Mouse (Mus musculus) mesoderm, embryonic 11.5 days (tissue): ENCODE results near the gene Ptpn6.
A peak's percentile ranks its signal among the peaks of the same experiment; 100 is the strongest.

Source experiments
- DNase-seq: peaks from one replicate; pipeline ENCODE4 v3.0.0-alpha.2; 2012; ENCODE audit warnings: low read depth, low spot score

The Ptpn6 gene

DNA sequence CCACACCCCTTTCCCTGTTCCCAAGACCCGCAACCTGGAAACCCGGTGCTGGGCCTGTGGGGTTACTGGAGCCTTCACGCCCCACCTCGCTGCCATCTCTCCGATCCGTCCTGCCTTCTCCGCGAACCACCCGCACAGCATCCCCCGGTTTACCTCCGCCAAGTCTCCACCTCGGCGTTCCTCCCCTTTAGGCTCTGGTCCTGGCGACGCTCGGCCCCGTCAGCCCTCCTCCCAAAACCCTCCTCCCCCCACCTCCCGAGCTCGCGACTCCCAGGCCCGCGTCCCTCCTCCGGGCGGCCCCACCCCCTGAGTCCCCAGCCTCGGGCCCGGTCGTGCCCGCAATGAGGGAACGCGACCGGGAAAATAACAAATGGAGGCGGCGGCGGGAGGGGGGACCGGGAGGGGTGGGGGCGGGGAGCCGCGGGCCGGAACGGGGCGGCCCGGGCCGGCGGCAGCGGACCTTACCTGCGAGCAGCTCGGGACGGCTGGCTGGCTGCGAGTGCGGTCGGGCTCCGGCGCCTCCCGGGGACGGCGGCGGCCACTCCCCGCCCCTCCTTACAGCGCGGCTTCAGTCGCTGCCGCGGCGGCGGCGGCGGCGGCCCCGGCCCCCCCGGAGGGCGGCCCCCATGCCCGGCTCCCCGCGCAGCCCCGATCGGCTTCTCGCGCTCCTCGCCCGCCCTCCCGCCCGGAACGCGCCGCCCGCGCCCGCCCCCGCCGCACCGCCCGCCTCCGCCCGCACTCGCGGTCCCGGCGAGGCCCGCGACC lies 17.5 kb upstream of the Ptpn6 start, which contains the start of the genes Gm45234 and Atn1:
Gene Gm45234, minus strand, starts transcription at position 191 of the 765 bp plus-strand sequence.
Gene Atn1, minus strand, starts transcription at position 694 of the 765 bp plus-strand sequence.
- DNase-seq, result peak; percentile 66

GRCm38 (mm10) chr6:124755306-124755705 lies 16.8 kb upstream of the Ptpn6 start:
- no peak for DNase-seq

GRCm38 (mm10) chr6:124753861-124754260 lies 15.3 kb upstream of the Ptpn6 start:
- no peak for DNase-seq

DNA sequence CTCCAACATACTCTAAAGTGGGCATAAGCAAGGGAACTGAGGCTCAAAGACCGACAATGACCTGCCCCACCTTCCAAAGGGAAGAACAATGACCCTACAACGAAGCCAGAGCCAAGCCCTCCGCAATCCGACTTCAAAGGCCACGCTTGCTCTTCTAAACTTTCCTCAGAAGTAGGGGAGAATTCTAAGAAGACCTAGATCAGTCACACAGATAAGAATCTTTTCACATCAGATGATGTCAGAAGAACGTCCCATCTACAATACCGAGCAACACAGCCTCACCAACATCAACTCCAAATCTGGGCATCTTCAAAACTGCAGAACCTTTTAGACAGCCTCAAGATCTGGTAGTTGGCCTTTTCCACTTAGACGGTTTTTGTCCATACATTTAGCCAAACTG lies 11.9 kb upstream of the Ptpn6 start:
- DNase-seq, result no peak

- no peak for DNase-seq
These were observed 8.4 kb upstream of the Ptpn6 start for GRCm38 (mm10) chr6:124746654-124747632.

- no peak for DNase-seq
These were observed 7.7 kb upstream of the Ptpn6 start for GRCm38 (mm10) chr6:124746296-124746605.

DNA sequence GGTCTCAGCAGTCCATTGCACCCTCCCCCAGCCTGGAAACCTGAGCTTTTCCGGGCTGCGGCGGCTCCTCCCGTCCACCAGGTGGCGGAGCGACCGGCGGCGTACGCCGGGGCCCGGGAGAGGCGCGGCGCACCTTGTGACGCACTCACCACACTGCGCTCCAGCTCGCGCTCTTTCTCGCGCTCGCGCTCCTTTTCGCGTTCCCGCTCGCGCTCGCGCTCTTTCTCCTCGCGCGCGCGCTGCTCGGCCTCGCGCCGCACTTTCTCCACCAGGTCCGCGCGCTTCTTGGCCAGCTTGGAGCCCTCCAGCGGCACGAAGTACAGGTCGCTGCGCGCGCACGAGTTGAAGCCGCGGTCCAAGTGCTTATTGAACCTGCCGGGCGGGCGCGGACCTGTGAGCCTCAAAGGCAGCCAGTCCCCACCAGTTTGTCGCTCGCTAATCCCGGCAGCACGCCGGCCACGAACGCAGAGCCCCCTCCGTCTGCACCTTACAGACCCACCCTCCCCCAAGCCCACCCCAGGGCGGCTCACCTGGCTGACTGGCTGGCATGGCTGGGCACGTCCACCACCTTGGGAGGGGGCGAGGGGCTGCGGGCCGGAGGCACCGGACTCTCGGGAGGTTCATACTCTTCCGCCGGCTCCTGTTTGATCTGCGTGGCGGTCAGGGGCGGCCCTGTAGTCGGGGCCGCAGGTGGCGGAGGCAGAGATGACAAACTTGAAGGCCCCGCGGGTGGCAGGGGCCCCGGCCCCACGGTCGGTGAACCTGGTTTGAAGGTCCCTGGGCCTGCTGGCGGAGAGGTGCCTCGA lies 7.2 kb upstream of the Ptpn6 start:
- DNase-seq, result peak; percentile 97

DNA sequence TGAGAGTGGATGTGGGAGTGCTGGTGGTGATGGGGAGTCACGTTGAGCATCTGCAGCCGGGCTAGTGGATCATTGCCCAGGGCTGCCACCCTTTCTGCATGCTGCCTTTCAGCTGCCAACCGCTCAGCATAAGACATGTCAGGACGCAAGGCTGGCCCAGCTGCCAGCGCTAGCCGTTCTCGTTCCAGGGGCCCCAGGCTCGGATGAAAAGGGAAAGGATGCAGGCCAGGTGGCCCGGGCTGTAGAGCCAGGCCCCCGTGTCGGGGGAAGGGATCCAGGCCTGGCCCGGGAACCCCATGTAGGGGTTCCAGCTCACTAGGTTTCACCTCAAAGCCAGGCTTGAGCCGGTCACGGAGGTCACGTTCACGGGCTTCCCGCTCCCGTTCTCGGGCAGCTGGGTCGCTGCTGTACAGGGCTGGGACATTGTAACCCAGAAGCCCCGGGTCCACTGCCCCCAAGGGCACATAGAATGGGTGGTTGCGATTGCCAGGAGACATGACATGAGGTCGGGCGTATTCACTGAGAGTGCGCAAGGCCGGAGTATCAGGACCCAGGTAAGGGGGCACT lies 6.3 kb upstream of the Ptpn6 start:
- no peak for DNase-seq

DNA sequence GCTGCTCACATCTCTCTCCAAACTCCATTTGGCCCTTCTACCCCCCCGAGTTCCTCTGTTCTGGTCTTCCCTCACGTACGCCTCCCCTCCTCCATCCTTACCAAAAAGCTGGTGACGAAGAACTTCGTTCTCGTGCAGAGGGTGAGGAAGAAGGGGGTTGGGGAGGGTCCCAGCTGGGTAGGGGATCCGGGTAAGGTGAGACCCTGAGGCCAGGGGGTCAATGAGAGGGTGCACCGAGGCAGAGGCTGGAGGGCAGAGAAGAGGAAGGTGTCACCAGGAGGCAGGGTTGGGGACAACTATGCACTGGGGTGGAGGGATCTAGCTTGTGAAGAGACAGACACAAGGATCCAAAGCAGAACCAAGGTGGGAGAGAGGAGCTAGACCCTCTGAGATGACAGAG lies 5.1 kb upstream of the Ptpn6 start:
- DNase-seq, result no peak

DNA sequence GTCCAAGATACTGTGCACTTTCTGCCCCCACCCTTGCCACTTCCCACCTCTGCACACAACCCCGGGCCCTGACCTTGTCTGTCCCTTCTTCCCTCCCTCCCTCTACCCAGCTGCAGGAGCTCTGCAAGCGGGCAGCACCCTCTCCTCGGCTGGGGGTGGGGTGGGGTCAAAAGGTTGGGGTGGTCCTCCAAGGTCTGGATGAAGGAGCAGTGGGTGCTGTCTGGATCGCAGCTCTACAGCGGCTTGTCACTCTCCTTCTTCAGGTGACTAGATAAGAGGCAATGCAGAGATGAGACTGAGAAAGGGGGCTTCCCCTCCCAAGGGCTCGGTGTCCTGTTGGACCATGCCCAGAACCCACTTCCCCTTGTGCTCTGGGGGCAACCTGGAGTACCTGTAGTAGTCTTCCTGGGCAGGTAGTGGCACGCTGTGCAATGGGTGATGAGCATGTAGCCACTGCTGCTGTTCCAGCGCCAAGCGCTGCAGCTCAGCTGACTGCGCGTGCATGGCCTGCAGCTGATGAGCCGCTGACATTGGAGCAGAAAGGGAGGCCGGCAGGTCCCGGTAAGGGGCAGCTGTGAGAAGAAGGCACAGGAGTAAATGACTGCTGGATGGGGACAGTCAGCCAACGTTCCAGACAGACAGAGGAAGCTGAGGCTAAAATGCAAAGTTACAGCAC lies 4.5 kb upstream of the Ptpn6 start:
- DNase-seq, result no peak

- no peak for DNase-seq
These were observed 3.3 kb upstream of the Ptpn6 start for GRCm38 (mm10) chr6:124741842-124742241.

DNA sequence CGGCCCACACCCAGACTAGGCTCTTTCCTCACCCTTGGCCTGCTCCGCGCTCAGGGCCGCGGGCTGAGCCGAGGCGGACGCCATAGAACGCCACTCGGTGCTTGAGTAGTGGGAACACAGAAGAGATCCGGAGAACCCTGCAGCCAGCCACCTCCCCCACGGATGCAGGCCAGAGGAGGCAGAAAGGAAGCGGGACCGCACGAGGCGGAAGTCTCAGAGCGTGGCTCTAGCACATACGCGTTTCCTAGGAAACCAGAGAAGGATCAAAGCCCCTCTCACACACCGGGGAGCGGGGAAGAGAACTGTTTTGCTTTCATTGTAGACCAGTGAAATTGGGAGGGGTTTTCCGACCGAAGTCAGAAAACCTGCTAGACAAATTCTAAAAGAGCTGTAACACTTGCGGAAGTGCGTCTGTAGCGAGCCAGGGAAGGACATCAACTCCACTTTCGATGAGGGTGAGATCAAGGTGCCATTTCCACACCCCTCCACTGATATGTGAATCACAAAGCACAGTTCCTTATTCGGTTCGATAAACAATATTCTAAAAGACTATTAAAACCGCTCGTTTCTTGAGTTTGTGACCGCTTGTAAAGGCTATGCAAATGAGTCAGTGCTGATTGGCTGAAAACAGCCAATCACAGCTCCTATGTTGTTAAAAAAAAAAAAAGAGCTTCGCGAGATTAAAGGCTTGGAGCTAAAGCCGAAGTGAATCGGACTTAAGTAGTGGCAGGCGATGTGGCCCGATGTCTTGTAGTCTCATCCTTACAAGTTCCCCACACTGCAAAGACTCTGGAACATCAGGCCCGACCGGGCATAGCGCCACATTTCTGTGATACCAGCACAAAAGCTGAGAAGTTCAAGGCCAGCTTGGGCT lies 2.6 kb upstream of the Ptpn6 start, which contains the start of gene Grcc10:
Gene Grcc10, minus strand, starts transcription at position 487 of the 874 bp plus-strand sequence.
- peak; percentile 96 for DNase-seq

DNA sequence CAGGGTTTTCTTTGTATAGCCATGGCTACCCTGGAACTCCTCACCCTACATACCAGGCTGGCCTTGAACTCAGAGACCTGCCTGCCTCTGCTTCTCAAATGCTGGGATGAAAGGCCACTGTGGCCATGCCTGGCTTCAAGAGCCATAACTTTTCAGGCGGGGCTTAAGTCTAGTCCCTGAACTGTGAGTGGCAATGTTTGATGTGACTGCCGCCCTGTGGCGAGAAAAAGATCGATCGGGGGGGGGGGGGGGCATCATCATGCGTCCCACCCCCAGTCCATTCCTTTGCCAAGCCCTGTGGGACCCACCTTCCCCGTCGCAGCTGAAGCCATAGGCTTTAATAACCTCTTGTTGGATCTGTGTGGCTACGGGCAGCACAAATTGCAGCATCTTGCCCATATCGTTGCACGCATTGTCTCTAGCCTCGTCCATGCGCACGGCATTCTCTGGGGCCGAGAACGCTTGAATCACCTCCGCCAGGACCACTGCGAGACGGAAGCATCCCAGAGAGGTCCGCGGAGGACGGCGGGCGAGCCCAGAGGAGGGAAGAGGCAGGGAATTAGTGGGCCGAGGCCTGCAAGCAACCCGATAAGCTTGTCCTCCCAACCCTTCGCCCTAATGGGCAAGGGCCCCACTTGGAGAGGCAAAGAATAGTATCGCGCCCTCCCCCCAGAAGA lies 1.8 kb upstream of the Ptpn6 start:
- DNase-seq, result peak; percentile 61

GRCm38 (mm10) chr6:124739231-124739796 lies 800 bp upstream of the Ptpn6 start:
- DNase-seq, result no peak

DNA sequence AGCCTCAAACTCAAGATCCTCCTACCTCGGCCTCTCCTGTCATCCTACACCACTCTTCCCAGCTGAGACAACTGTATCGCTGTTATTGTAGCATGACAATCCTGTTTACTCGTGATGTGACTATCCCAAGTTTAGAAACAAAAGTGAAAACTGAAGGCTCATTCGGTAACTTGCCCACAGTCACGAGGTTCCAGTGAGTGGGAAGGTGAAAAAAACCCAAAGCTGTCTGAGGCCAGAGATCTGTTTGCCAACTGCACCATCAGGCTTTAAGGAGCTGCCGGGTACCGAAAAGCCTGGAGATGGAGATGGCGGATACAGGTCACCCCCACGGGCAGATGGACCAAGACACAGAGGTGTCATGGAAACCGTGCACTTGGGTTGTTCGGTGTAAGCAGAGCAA lies 1.5 kb downstream of the Ptpn6 start:
- no peak for DNase-seq

DNA sequence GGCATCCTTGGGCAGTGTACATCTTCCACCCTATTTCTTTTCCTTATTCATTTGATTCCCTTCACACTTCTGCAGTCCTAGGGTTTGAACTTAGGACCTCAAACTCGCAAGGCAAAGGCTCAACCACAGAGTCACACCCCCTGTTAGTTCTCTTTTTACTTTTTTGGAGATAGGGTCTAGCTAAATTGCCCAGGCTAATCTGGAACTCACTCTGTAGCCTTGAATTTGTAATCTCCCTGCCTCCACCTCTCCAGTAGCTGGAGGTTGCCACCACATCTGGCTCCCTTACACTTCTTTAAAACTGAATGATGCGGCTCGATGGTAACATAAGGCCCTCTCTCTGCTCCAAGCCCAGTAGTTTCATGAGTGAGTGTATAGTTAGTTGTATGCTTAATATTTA lies 4.1 kb downstream of the Ptpn6 start:
- DNase-seq, result no peak

DNA sequence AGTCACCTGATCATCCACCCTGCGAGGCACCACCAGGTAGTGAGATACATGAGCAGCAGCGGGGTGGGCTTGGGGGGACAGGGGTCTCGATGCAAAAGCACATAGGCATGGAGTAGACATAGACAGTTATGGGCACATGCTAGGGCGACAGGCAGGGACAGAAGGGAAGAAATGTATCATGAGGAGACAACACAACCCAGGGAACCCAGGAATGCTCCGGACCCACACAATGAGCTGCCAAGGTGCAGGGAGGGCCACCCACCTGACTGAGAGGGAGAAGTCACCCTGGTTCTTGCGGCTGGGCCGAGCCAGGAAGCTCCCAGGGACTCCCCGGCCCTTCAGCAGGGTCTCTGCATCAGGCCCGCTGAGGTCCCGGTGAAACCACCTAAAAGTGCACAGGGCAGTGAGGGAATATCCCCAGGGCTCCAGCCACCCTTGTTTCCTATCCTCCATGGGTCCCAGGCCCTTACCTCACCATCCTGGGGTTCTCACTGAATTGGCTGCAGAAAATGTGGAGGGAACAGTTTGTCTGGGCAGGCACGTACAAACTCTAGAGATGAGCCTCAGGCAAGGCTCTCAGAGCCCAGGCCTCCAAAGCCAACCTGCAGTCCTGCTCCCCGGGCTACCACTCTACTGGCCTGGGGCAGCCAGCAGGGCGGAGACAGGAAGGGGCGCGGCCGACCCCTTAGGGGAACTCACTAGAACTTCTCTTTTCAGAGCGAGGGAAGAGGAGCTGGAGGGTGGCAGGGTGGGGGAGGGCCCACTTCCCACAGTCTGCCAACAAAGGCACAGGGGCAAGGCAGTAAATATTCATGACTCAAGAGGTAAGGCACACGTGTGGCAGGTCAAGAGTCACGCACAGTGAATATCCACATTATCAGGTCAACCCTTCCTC lies 5.8 kb downstream of the Ptpn6 start:
- no peak for DNase-seq

DNA sequence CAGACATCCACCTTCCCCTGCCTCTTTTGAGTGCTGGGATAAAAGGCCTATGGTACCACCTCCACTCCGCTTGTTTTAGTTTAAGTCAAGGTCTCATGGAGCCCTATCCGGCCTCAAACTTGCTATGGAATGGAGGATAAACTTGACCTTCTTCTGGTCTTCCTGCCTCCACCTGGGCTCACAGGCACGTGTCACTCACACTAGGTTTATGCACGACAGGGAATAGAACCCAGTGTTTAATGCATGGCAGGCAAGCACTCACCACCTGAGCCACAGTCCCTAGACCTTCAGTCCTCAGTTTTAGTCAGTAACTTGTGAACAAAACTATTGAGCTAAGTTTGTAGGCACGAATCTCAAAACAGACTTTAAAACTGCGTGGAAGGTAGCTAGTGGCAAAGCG lies 7.5 kb downstream of the Ptpn6 start:
- no peak for DNase-seq
